Mouse (Mus musculus): Measurements from ENCODE around the gene Zfp799.

The Zfp799 gene

DNA sequence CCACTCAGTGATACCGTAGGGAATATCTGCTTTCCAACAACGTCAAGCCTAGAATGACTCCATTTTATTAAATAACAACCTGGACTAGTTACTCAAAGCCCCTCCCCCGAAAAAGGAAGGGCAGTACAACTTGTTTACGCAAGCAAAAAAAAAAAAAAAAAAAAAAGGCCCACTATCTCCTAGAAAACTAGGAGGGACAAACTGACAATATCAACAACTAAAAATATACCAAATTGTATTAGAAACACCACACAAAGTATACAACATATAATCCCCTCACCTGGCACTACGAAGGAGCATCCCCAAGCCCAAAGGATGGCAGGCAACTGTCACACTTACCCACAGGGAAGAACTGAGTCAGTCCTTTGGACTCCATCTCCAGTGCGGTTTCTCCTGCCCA is 43.1 kb downstream of the Zfp799 start:
- DNase-seq, result no peak

DNA sequence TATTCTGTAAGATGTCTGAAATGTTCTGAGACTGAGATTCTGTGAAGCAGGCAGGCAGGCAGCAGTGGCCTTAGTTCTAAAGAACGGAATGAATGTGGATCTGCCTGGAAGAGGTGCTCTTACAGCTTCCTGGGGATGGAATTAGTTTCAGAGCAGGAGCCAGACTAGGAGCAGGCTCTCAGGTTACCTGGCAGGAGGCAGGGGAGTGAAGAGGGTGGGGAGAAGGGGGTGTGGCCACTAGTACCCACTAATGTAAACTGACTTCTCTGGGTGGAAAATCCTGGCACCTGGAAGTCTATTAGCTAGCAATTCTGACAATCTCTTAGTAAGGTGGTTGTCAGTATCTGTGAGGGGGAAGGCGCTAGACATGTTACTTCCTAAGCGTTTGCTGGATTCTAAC is 44.4 kb downstream of the Zfp799 start:
- DNase-seq, result no peak

DNA sequence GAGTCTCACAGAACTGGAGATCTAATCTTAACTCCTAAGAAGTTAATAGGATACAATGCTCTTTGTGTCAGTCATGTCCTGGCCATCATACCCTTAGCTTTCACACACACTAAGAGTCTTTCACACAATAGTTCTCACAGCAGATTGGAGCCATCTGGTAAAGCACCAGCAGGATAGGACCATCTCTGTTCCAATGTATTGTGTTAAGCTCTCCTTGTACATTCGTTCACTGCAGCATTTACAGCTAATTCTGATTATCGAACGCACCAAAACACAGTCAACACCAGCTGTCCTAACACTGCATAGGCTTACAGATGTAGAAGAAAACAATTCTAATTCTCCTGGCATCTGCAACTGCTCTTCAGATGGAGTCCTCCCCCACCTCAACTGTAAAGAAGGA is 52.5 kb downstream of the Zfp799 start:
- DNase-seq, result no peak

DNA sequence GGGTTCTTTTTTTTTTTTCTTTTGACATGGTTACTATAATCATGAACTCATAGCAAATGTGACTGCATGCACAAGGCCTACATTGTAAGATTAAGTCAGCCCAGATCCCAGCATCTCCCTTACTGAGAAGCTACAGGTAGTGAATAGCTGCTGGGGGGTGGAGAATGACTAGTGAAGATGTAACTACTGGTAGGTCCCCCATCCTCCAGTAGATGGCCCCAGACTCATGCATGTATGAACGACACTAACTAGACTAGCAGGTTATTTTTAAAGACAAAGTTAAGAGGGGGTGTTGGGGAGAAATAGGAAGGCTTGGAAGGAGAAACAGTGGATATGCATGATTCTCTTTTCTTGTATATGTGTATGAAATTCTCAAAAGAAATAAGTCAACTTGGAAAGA is 58.8 kb downstream of the Zfp799 start:
- no peak for DNase-seq

DNA sequence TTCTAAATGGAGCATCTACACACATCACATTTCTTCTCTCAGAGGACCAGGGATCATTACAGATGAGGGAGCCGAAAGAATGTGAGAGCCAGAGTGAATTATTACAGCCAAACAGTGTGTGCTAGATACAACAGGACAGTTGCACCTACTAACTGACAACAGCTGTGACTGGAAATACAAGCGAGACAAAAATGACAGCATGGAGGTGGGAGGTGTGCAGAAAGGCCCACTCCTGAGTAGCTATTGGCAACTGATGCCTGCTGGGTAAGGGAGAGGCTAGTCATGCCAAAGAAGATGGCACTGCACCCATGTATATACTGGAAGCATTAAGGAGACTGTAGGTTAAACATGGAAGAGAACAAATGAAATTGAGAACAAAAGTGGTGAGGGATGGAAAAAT is 63.6 kb downstream of the Zfp799 start:
- DNase-seq, result no peak
